Mouse (Mus musculus) megakaryocyte, adult 5-6 weeks (primary cell): ENCODE data around the gene Ccnq. TPM values are rescaled to one million over a fixed set of nuclear protein-coding genes. Genes with fewer than 3 reads are reported as not detected.

Experiments
- ATAC-seq: 2 replicates; pipeline ENCODE4 v1.8.0; 2016; ENCODE audit warnings: mild to moderate bottlenecking, inconsistent platforms; ENCODE audit not compliant: poor library complexity, severe bottlenecking
- total RNA-seq, 2 experiments: library from RNA; stranded (forward) in 1 of 2; stranded (reverse) in 1 of 2; fragments of 153-499, 151-499 nt in 1 of 2; fragments of 221-1000, 200-1000 nt in 1 of 2; gene quantifications; 2 replicates each; pipeline versions ENCODE4 v1.2.3 to v1.2.4; 2015 to 2017

Gene Ccnq
- total RNA-seq, 2 experiments from 2014 or later: 21.3 to 22.5 TPM

- ATAC-seq: no peak
Measured at GRCm38 (mm10) chr11:78702319-78702718, 49.2 kb downstream of the Ccnq start.

Other genes starting within 250 kb of the Ccnq start
- not detected in 2 replicates for gene Sebox, start 248.3 kb downstream of the Ccnq start, total RNA-seq (2015)
- gene Sebox, start 248.3 kb downstream of the Ccnq start, total RNA-seq (2017): not detected in 2 replicates
- 18.5 and 24.4 TPM in 2 replicates for gene Tmem199, start 239.6 kb downstream of the Ccnq start, total RNA-seq (2015)
- 26.1 and 27.3 TPM in 2 replicates for gene Tmem199, start 239.6 kb downstream of the Ccnq start, total RNA-seq (2017)
- 13.4 and 22.4 TPM in 2 replicates for gene Poldip2, start 239.5 kb downstream of the Ccnq start, total RNA-seq (2015)
- gene Poldip2, start 239.5 kb downstream of the Ccnq start, total RNA-seq (2017): 15.9 and 23.1 TPM in 2 replicates
- 13.2 and 13.4 TPM in 2 replicates for gene Tnfaip1, start 215.4 kb downstream of the Ccnq start, total RNA-seq (2015)
- gene Tnfaip1, start 215.4 kb downstream of the Ccnq start, total RNA-seq (2017): 6.8 and 10.2 TPM in 2 replicates
- 80.0 and 89.7 TPM in 2 replicates for gene Ift20, start 215.4 kb downstream of the Ccnq start, total RNA-seq (2015)
- gene Ift20, start 215.4 kb downstream of the Ccnq start, total RNA-seq (2017): 96.0 and 119 TPM in 2 replicates
- gene Tmem97, start 201.0 kb downstream of the Ccnq start, total RNA-seq (2015): 24.9 and 25.6 TPM in 2 replicates
- 12.2 and 18.0 TPM in 2 replicates for gene Tmem97, start 201.0 kb downstream of the Ccnq start, total RNA-seq (2017)
- 13.9 and 14.0 TPM in 2 replicates for gene Nlk, start 54.4 kb downstream of the Ccnq start, total RNA-seq (2015)
- gene Nlk, start 54.4 kb downstream of the Ccnq start, total RNA-seq (2017): 22.2 and 29.6 TPM in 2 replicates
- gene Lyrm9, start 74.9 kb upstream of the Ccnq start, total RNA-seq (2015): 1.4 and 6.4 TPM in 2 replicates
- 29.1 and 31.6 TPM in 2 replicates for gene Lyrm9, start 74.9 kb upstream of the Ccnq start, total RNA-seq (2017)
- gene Nos2, start 169.1 kb upstream of the Ccnq start, total RNA-seq (2015): not detected in 2 replicates
- gene Nos2, start 169.1 kb upstream of the Ccnq start, total RNA-seq (2017): not detected in 2 replicates
- gene Lgals9, start 233.2 kb upstream of the Ccnq start, total RNA-seq (2015): 218 and 231 TPM in 2 replicates
- 40.4 and 48.1 TPM in 2 replicates for gene Lgals9, start 233.2 kb upstream of the Ccnq start, total RNA-seq (2017)